Mouse (Mus musculus) hindbrain, embryonic 16.5 days (tissue): ENCODE measurements around the gene 2310033P09Rik. TPM values are rescaled to one million over a fixed set of nuclear protein-coding genes. Genes with fewer than 3 reads are reported as not detected.
"Not testable (repeated sequence)": the region's sequence is repeated elsewhere in the genome, so short reads cannot be mapped to it uniquely, and the experiment has no call there.

Source experiments
- ATAC-seq: fragments of 200-750 bp; cut with Nextera tagmentation; 2 replicates; pipeline ENCODE4 v1.8.0; 2017; ENCODE audit warnings: moderate TSS enrichment, moderate library complexity
- H3K27ac ChIP-seq: fragments of 300-500 bp; sonication (generic); 2 replicates; pipeline ENCODE4 v1.5.1; 2014; ENCODE audit warnings: low read depth, mild to moderate bottlenecking, control low read depth, low read length, moderate library complexity
- H3K27me3 ChIP-seq: fragments of 300-500 bp; sonication (generic); replicated peaks from 2 replicates; pipeline ENCODE4 v1.6.1; 2014; ENCODE audit warnings: low read length; ENCODE audit not compliant: control insufficient read depth, insufficient read depth
- H3K36me3 ChIP-seq: fragments of 300-500 bp; sonication (generic); 2 replicates; pipeline ENCODE4 v1.6.1; 2014; ENCODE audit warnings: mild to moderate bottlenecking, low read length, moderate library complexity, mixed read lengths; ENCODE audit not compliant: control insufficient read depth, insufficient read depth
- H3K4me1 ChIP-seq: fragments of 300-500 bp; sonication (generic); 2 replicates; pipeline ENCODE4 v1.6.1; 2014; ENCODE audit warnings: low read depth, low read length; ENCODE audit not compliant: control insufficient read depth, insufficient read depth
- H3K4me2 ChIP-seq: fragments of 300-500 bp; sonication (generic); 2 replicates; pipeline ENCODE4 v1.6.1; 2014; ENCODE audit warnings: mild to moderate bottlenecking, low read length, control low read depth, moderate library complexity
- H3K4me3 ChIP-seq: fragments of 300-500 bp; sonication (generic); 2 replicates; pipeline ENCODE4 v1.5.1; 2014; ENCODE audit warnings: mild to moderate bottlenecking, low read length, control low read depth, moderate library complexity
- H3K9ac ChIP-seq: fragments of 300-500 bp; sonication (generic); 2 replicates; pipeline ENCODE4 v1.6.1; 2014; ENCODE audit warnings: low read depth, mild to moderate bottlenecking, control low read depth, low read length, moderate library complexity
- H3K9me3 ChIP-seq: fragments of 300-500 bp; sonication (generic); 2 replicates; pipeline ENCODE4 v1.6.1; 2014; ENCODE audit warnings: mild to moderate bottlenecking, low read length, moderate library complexity; ENCODE audit not compliant: control insufficient read depth
- WGBS: fragments of 180-500 bp; shearing (Covaris S2); extraction: QIAGEN DNeasy Blood & Tissue Kit; methylation state at CpG from one replicate; pipeline ENCODE4 v1.1.7; 2014; 5-methylcytosine and 5-hydroxymethylcytosine counted together
- polyA plus RNA-seq: library from polyadenylated mRNA; unstranded; fragments of >200 nt; fragmentation: Nextera tagmentation; extraction: Ambion mirVana; gene quantifications from 2 replicates; pipeline ENCODE4 v1.2.1, GENCODE M21; 2015

The 2310033P09Rik gene
- polyA plus RNA-seq, 1 experiment from 2014 or later, result 26.8 TPM

DNA sequence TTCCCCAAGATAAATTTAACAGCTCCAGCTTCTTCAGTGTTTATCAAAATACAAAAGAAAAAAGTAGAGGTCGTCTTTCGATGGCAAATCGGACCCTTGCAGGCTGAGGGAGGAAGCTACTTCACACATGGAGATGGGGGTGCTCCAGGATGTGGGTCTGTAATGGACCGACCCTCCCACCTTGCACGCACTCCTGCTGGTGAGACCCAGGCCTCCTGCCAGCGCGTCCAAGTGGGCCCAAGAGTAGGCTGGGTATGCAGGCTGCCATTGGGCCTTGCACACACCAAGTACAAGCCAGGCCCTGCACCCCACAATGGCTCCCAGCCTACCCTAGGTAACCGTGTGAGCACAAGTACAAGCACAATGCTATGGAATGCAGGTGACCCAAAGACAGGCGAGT, 3.4 kb downstream of the 2310033P09Rik start:
- not testable (repeated sequence) for H3K4me2 ChIP-seq, H3K27me3 ChIP-seq, H3K9me3 ChIP-seq, H3K9ac ChIP-seq, ATAC-seq, H3K27ac ChIP-seq, H3K4me3 ChIP-seq
- WGBS, result 86% methylated on average over 8 of the region's 9 CpGs
- peaks cover 22% of the 10 kb centered on the region for H3K4me1 ChIP-seq
- peaks cover 15% of the 10 kb centered on the region for H3K36me3 ChIP-seq

- H3K4me1 ChIP-seq, result peaks cover 22% of the 10 kb centered on the region
- WGBS, result 87% methylated on average over 12 of the region's 12 CpGs
- H3K9ac ChIP-seq, H3K4me2 ChIP-seq, ATAC-seq, H3K27me3 ChIP-seq, H3K27ac ChIP-seq, H3K4me3 ChIP-seq, H3K9me3 ChIP-seq: not testable (repeated sequence)
- peaks cover 15% of the 10 kb centered on the region for H3K36me3 ChIP-seq
Measured at GRCm38 (mm10) chr11:59212320-59212719, 4.2 kb downstream of the 2310033P09Rik start.

GRCm38 (mm10) chr11:59212892-59213494, 4.9 kb downstream of the 2310033P09Rik start:
- no peak overlapping the region for H3K4me3 ChIP-seq
- H3K9ac ChIP-seq, result no peak overlapping the region
- peaks cover 17% of the 10 kb centered on the region for H3K4me1 ChIP-seq
- ATAC-seq, result no peak
- H3K36me3 ChIP-seq, result peaks cover 15% of the 10 kb centered on the region
- H3K27ac ChIP-seq, result no peak overlapping the region
- no peaks in the 10 kb centered on the region for H3K9me3 ChIP-seq
- H3K27me3 ChIP-seq, result no peaks in the 10 kb centered on the region
- 90% methylated on average over 12 of the region's 12 CpGs for WGBS
- H3K4me2 ChIP-seq, result no peak overlapping the region

GRCm38 (mm10) chr11:59216955-59217354, 8.8 kb downstream of the 2310033P09Rik start:
- Histone ChIP-seq H3K9ac (no peak overlapping the region), H3K27ac (no peak overlapping the region), H3K27me3 (no peaks in the 10 kb centered on the region), H3K4me3 (no peak overlapping the region), H3K4me1 (peaks cover 1% of the 10 kb centered on the region; the same call in 1 of the 2 replicates), H3K4me2 (no peak overlapping the region), H3K9me3 (no peaks in the 10 kb centered on the region), H3K36me3 (peaks cover 6% of the 10 kb centered on the region)
- ATAC-seq, result no peak
- WGBS, result 92% methylated on average over 3 of the region's 3 CpGs

- Histone ChIP-seq H3K9me3 (no peaks in the 10 kb centered on the region), H3K9ac (no peak overlapping the region), H3K4me2 (no peak overlapping the region), H3K27ac (no peak overlapping the region), H3K4me3 (no peak overlapping the region), H3K36me3 (no peaks in the 10 kb centered on the region; the same call in 1 of the 2 replicates), H3K27me3 (no peaks in the 10 kb centered on the region), H3K4me1 (peaks cover 6% of the 10 kb centered on the region; the same call in 1 of the 2 replicates)
- WGBS, result 88% methylated on average over 4 of the region's 4 CpGs
- no peak for ATAC-seq
Measured at GRCm38 (mm10) chr11:59218389-59218998, 10.4 kb downstream of the 2310033P09Rik start.

DNA sequence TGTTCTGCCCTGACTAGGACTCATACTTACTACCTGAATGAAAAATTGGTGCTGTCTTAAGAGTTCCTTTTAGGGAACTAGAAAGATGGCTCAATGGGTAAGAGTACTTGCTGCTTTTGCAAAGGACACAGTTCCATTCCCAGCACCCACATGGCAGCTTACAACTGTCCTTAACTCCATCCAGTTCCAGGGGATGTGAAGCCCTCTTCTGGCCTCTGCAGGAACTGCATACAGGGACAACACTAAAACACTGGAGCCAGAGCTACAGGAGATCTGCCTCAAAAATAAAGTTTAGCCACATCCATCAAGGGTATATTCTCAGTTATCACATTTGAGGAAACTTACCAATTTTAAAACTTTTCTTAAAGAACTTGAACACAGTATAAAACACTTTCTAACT, 10.9 kb downstream of the 2310033P09Rik start:
- ATAC-seq, result no peak
- H3K4me3 ChIP-seq, result no peak overlapping the region
- no peak overlapping the region for H3K4me2 ChIP-seq
- no peaks in the 10 kb centered on the region for H3K9me3 ChIP-seq
- H3K27ac ChIP-seq, result no peak overlapping the region
- H3K36me3 ChIP-seq, result no peaks in the 10 kb centered on the region; the same call in 1 of the 2 replicates
- peaks cover 9% of the 10 kb centered on the region for H3K4me1 ChIP-seq
- no peak overlapping the region for H3K9ac ChIP-seq
- no peaks in the 10 kb centered on the region for H3K27me3 ChIP-seq

DNA sequence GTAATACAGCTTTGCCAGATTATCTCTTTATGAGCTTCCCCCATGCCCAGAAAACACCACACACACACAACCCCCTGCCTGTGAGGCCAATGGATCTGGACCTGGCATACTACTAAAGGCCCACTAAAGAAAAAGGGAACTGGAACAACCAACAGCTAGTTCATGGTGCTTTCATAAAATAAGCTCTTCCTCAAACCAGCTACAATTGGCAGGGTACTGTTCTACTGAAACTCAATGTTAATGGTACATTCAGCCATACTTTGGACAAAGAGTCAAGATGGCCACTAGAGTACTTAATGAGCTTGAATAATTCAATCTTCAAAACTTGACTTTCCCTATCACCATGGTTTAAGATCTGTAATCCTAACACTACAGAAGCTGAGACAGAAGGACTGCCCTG, 13.5 kb downstream of the 2310033P09Rik start:
- no peaks in the 10 kb centered on the region for H3K36me3 ChIP-seq
- no peaks in the 10 kb centered on the region for H3K27me3 ChIP-seq
- H3K27ac ChIP-seq, result no peak overlapping the region
- no peak overlapping the region for H3K4me3 ChIP-seq
- no peak overlapping the region for H3K4me2 ChIP-seq
- H3K4me1 ChIP-seq, result peaks cover 32% of the 10 kb centered on the region
- H3K9me3 ChIP-seq, result no peaks in the 10 kb centered on the region
- no peak overlapping the region for H3K9ac ChIP-seq
- no peak for ATAC-seq

DNA sequence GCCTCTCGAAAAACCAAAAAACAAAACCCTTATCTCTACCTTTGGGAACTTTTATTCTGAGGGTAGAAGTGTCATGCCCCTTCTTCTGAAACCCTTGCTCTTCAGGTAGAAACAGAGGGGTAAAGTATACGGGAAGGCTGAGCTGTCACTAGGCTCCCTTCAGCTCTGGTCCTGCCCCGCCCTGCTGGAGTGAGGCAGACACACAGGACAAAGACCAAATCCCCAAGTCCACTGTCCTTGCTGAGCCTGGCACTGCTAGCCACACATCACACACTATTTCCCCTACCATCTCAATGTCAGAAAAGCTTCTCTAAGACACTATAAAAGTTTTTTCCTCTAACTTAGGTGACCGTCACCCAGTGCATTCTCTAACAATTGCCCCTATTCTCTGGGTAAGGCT, 14.2 kb downstream of the 2310033P09Rik start:
- ATAC-seq, result no peak

GRCm38 (mm10) chr11:59224025-59224424, 15.9 kb downstream of the 2310033P09Rik start:
- Histone ChIP-seq H3K4me2 (no peak overlapping the region), H3K36me3 (no peaks in the 10 kb centered on the region), H3K9me3 (no peaks in the 10 kb centered on the region), H3K27ac (no peak overlapping the region), H3K27me3 (no peaks in the 10 kb centered on the region), H3K4me3 (no peak overlapping the region), H3K4me1 (peaks cover 37% of the 10 kb centered on the region), H3K9ac (no peak overlapping the region)
- 94% methylated on average over 3 of the region's 3 CpGs for WGBS
- ATAC-seq, result no peak

More for the DNA sequence above, 14.2 kb downstream of the 2310033P09Rik start:
- WGBS, result 92% methylated on average over 4 of the region's 4 CpGs
- no peaks in the 10 kb centered on the region for H3K9me3 ChIP-seq
- no peaks in the 10 kb centered on the region for H3K36me3 ChIP-seq
- H3K27ac ChIP-seq, result no peak overlapping the region
- no peaks in the 10 kb centered on the region for H3K27me3 ChIP-seq
- H3K9ac ChIP-seq, result no peak overlapping the region
- no peak overlapping the region for H3K4me3 ChIP-seq
- H3K4me1 ChIP-seq, result peaks cover 35% of the 10 kb centered on the region
- no peak overlapping the region for H3K4me2 ChIP-seq
